ENCODE assay signal across 7 mouse cellular contexts in genomic region chr3:48840692-48841091, GRCm38 (mm10).
"Had no signal": no experiment of that assay in that cellular context is flagged by ENCODE, and none has a peak within 500 bp of the region (broad histone marks: within the 10 kb centered on the region; RNA-seq: fewer than 3 reads in every experiment).

No protein-coding gene starts in this region.

- DNase-seq: kidney, adult 18-20 months; kidney, adult 9 months; kidney, postnatal 14 days; kidney, postnatal 4 days; liver, postnatal 0 days; lung, embryonic 14.5 days; thymus, postnatal 25 days had no signal
